Mouse (Mus musculus): Measurements from ENCODE around the gene Adck1. TPM values are rescaled to one million over a fixed set of nuclear protein-coding genes. Genes with fewer than 3 reads are reported as not detected.
"Not testable (repeated sequence)": the region's sequence is repeated elsewhere in the genome, so short reads cannot be mapped to it uniquely, and the experiment has no call there.

Gene Adck1
- polyA plus RNA-seq, 1 experiment from 2014 or later: 15.1 TPM

DNA sequence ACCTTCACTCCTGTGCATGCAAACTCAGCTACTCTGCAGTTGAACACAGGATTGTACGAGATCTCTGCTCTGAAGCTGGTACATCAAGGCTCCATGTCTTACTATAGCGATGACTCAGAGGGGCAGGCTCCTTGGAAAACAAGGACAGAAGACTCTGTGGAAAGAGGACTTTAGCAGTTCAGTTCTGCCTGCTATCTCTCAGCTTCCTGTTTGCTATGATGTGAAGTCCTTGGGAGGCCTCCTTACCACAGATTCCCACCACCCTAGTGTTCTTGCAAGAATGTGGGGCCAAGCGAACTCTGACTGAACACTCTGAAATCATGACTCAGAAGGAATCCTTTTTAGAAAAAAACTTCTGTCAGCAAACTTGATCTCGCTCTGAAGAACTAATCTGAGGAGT, 8.3 kb downstream of the Adck1 start:
- ATAC-seq (ENCODE audit: low read depth): no peak; the same call in 1 of the 2 replicates

DNA sequence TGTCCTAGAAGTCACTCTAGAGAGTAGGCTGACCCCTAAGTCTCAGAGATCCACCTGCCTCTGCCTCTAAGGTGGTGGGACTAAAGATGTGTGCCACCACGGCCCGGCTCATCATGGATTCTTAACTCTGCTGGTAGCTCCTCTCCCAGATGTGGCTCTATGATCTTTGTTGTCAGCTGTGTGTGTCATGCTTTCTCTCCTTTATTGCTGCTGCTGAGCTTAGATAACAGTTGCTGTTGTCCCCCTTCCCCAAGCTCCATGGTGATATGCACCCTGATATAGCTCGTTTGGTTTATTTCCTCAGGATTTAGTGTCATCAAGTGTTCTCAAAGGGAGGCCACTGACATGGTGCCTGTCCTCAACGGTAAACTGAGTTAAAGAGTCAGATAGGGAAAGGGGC, 9.3 kb downstream of the Adck1 start:
- H3K9me3 ChIP-seq (ENCODE audit: control insufficient read depth, low read length); H3K4me3 ChIP-seq (ENCODE audit: low read depth, low read length); H3K27ac ChIP-seq (replicated peaks; ENCODE audit: low read depth, low read length); DNase-seq (ENCODE audit: low spot score); H3K4me2 ChIP-seq (ENCODE audit: low read depth, low read length); H3K36me3 ChIP-seq (ENCODE audit: control insufficient read depth, insufficient read depth, low read length); ATAC-seq (ENCODE audit: low read depth); H3K4me1 ChIP-seq (ENCODE audit: control insufficient read depth, insufficient read depth, low read length); H3K9ac ChIP-seq (ENCODE audit: low read depth, low read length); H3K27me3 ChIP-seq (replicated peaks; ENCODE audit: control insufficient read depth, insufficient read depth, low read length): not testable (repeated sequence)
- WGBS: 85% methylated on average over 4 of the region's 4 CpGs

More for the DNA sequence above, 8.3 kb downstream of the Adck1 start:
- Histone ChIP-seq H3K4me2 (ENCODE audit: low read depth, low read length) (no peak overlapping the region), H3K9me3 (ENCODE audit: control insufficient read depth, low read length) (no peaks in the 10 kb centered on the region), H3K4me3 (ENCODE audit: low read depth, low read length) (no peak overlapping the region), H3K4me1 (ENCODE audit: control insufficient read depth, insufficient read depth, low read length) (no peaks in the 10 kb centered on the region), H3K36me3 (ENCODE audit: control insufficient read depth, insufficient read depth, low read length) (peaks cover 4% of the 10 kb centered on the region; the same call in 1 of the 2 replicates), H3K27ac (replicated peaks; ENCODE audit: low read depth, low read length) (no peak overlapping the region), H3K27me3 (replicated peaks; ENCODE audit: control insufficient read depth, insufficient read depth, low read length) (no peaks in the 10 kb centered on the region), H3K9ac (ENCODE audit: low read depth, low read length) (no peak overlapping the region)
- DNase-seq (ENCODE audit: low spot score): no peak
- 81% methylated on average over 4 of the region's 4 CpGs for whole genome bisulfite sequencing

DNA sequence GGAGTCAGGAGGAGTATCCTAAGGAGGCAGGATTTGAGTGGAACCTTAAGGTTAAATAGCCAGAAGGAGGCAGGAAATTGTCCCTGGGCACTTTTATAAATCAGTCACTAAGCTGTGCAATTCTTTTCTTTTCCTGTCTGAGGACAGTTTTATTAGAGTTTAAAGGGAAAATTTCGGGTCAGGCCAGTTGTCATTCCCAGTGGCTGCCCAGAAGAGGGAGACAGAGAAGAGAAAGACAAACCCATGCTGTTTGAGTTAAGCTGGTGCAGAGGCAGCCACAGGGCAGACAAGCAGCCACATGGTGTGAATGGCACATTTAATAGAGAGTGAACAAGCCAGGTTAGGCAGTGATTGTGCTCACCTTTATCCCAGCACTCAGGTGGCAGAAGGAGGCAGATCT, 10.0 kb downstream of the Adck1 start:
- H3K4me1 ChIP-seq (ENCODE audit: control insufficient read depth, insufficient read depth, low read length); H3K4me3 ChIP-seq (ENCODE audit: low read depth, low read length); H3K4me2 ChIP-seq (ENCODE audit: low read depth, low read length); DNase-seq (ENCODE audit: low spot score); H3K9ac ChIP-seq (ENCODE audit: low read depth, low read length); H3K36me3 ChIP-seq (ENCODE audit: control insufficient read depth, insufficient read depth, low read length); ATAC-seq (ENCODE audit: low read depth); H3K27ac ChIP-seq (replicated peaks; ENCODE audit: low read depth, low read length); H3K27me3 ChIP-seq (replicated peaks; ENCODE audit: control insufficient read depth, insufficient read depth, low read length); H3K9me3 ChIP-seq (ENCODE audit: control insufficient read depth, low read length): not testable (repeated sequence)
- WGBS: 5% methylated on average over 1 of the region's 1 CpGs

DNA sequence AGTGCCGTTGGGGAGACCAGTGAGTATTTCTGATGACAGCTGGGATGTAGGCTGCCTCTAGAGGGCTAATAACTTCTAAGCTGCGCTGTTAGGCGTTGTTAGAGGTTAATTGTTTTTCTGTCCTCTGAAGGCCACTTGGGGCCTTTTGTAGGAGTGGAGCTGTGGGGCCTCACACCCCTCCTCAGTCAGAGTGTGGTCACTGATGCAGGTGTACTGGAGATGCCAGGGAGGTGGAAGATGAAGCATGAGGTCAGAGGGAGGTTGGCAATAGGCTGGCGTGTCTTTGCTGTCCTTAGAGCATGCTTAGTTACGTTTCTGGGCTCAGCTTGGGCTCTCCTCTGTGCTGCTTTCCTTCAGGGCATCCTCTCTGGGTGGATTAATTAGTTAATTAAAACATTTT, 11.7 kb downstream of the Adck1 start:
- H3K4me3 ChIP-seq (ENCODE audit: low read depth, low read length): no peak overlapping the region
- peaks cover 9% of the 10 kb centered on the region; the same call in 1 of the 2 replicates for H3K36me3 ChIP-seq (ENCODE audit: control insufficient read depth, insufficient read depth, low read length)
- no peak overlapping the region for H3K4me2 ChIP-seq (ENCODE audit: low read depth, low read length)
- no peaks in the 10 kb centered on the region for H3K9me3 ChIP-seq (ENCODE audit: control insufficient read depth, low read length)
- ATAC-seq (ENCODE audit: low read depth): peak; percentile 32; the same call in 1 of the 2 replicates
- no peaks in the 10 kb centered on the region for H3K4me1 ChIP-seq (ENCODE audit: control insufficient read depth, insufficient read depth, low read length)
- DNase-seq (ENCODE audit: low spot score): no peak
- H3K27ac ChIP-seq (replicated peaks; ENCODE audit: low read depth, low read length): no peak overlapping the region
- WGBS: 66% methylated on average over 5 of the region's 5 CpGs
- H3K9ac ChIP-seq (ENCODE audit: low read depth, low read length): no peak overlapping the region
- H3K27me3 ChIP-seq (replicated peaks; ENCODE audit: control insufficient read depth, insufficient read depth, low read length): no peaks in the 10 kb centered on the region

DNA sequence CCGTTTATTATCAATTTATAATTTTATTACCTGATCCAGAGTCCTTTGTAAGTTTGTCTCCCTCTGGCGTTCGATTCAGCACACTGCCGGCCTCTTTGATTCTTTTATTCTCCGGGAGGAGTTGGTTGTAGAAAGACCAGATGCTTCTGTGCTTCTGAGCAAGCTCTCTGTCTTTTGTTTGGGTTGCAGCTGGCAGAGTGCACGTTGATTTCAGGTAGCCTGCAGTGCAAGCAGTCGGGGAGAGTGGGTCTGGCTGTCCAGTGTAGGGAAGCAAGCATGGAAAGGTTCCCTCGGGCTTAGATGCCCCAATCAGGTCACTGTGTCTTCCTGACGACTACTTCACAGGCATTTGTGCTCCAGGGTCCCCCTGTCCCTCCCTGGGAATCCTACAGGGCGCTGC, 16.5 kb downstream of the Adck1 start:
- no peak for DNase-seq (ENCODE audit: low spot score)
- H3K4me2 ChIP-seq (ENCODE audit: low read depth, low read length): no peak overlapping the region
- H3K9me3 ChIP-seq (ENCODE audit: control insufficient read depth, low read length): no peaks in the 10 kb centered on the region
- 33% methylated on average over 10 of the region's 10 CpGs for WGBS
- H3K4me1 ChIP-seq (ENCODE audit: control insufficient read depth, insufficient read depth, low read length): no peaks in the 10 kb centered on the region
- no peak overlapping the region for H3K9ac ChIP-seq (ENCODE audit: low read depth, low read length)
- H3K27me3 ChIP-seq (replicated peaks; ENCODE audit: control insufficient read depth, insufficient read depth, low read length): no peaks in the 10 kb centered on the region
- H3K36me3 ChIP-seq (ENCODE audit: control insufficient read depth, insufficient read depth, low read length): 0 out of 2 replicates have a peak, but pooled peaks cover 15% of the 10 kb centered on the region
- no peak for ATAC-seq (ENCODE audit: low read depth)
- H3K4me3 ChIP-seq (ENCODE audit: low read depth, low read length): no peak overlapping the region
- no peak overlapping the region for H3K27ac ChIP-seq (replicated peaks; ENCODE audit: low read depth, low read length)

DNA sequence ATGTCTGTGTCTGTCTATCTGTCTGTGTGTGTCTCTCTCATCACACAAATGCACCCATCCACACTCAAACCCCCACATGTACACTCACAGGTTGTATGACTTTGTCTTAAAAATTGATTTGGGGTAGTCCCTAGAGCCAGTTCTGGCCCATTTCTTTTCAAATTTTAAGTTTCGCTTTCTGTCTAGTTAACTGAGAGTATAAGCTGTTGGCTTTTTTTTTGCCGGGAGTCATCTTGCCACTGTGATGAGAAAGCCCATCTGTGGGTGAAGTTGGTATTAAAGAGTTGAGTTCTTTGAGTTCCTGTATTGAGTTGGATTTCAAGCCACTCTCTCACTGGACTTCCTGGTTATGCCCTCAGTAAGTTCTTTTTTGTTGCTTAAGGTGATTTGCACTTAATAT, 17.9 kb downstream of the Adck1 start:
- WGBS: 95% methylated on average over 2 of the region's 2 CpGs

DNA sequence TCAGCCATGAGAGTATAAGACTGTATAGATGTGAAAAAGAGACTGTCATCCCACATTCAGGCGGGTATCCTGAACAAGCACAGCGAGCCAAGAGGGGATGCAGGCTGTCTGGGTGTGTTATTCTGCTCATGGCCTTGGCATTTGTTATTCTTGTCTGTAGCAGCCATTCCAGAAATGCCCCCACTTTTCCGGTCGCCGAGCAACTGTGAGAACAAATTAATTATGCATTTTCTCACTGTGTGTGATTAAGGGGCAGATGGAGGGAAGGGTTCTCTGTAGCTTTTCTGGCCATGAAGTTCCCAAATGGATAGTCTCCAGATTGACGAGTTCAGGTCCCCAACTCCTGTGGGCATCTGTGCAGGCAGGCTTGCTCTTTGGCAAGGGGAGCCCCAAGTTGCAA, 28.5 kb downstream of the Adck1 start:
- 76% methylated on average over 6 of the region's 6 CpGs for WGBS
- H3K4me3 ChIP-seq (ENCODE audit: low read depth, low read length): no peak overlapping the region
- H3K9ac ChIP-seq (ENCODE audit: low read depth, low read length): no peak overlapping the region
- H3K9me3 ChIP-seq (ENCODE audit: control insufficient read depth, low read length): no peaks in the 10 kb centered on the region
- no peaks in the 10 kb centered on the region for H3K27me3 ChIP-seq (replicated peaks; ENCODE audit: control insufficient read depth, insufficient read depth, low read length)
- 0 out of 2 replicates have a peak, but pooled peaks cover 3% of the 10 kb centered on the region for H3K36me3 ChIP-seq (ENCODE audit: control insufficient read depth, insufficient read depth, low read length)
- H3K4me1 ChIP-seq (ENCODE audit: control insufficient read depth, insufficient read depth, low read length): no peaks in the 10 kb centered on the region
- H3K27ac ChIP-seq (replicated peaks; ENCODE audit: low read depth, low read length): no peak overlapping the region
- ATAC-seq (ENCODE audit: low read depth) (no peak), DNase-seq (ENCODE audit: low spot score) (no peak)
- H3K4me2 ChIP-seq (ENCODE audit: low read depth, low read length): no peak overlapping the region

More for the DNA sequence above, 17.9 kb downstream of the Adck1 start:
- no peaks in the 10 kb centered on the region for H3K4me1 ChIP-seq (ENCODE audit: control insufficient read depth, insufficient read depth, low read length)
- H3K27me3 ChIP-seq (replicated peaks; ENCODE audit: control insufficient read depth, insufficient read depth, low read length): no peaks in the 10 kb centered on the region
- H3K27ac ChIP-seq (replicated peaks; ENCODE audit: low read depth, low read length): no peak overlapping the region
- H3K4me2 ChIP-seq (ENCODE audit: low read depth, low read length): no peak overlapping the region
- ATAC-seq (ENCODE audit: low read depth) (no peak), DNase-seq (ENCODE audit: low spot score) (no peak)
- no peaks in the 10 kb centered on the region for H3K9me3 ChIP-seq (ENCODE audit: control insufficient read depth, low read length)
- no peak overlapping the region for H3K4me3 ChIP-seq (ENCODE audit: low read depth, low read length)
- no peak overlapping the region for H3K9ac ChIP-seq (ENCODE audit: low read depth, low read length)
- 0 out of 2 replicates have a peak, but pooled peaks cover 15% of the 10 kb centered on the region for H3K36me3 ChIP-seq (ENCODE audit: control insufficient read depth, insufficient read depth, low read length)

DNA sequence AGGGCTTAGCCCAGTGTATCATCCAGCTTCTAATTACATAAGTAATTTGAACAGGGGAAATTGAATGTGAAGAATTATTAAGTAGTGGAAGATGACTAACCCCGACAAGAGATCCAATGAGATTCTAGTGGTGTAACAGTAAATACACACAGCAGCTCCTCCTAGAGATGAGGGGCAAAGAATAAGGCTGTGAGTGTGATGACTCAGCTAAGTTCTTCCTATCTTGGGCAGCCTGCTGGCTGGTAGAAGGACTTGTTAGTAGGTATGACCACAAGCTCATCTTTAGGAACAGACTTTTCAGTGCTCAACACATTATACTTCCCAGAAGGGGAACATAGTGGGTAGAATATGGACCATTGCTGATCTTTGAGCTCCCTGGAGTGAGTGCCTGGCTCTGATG, 38.3 kb downstream of the Adck1 start:
- 75% methylated on average over 1 of the region's 1 CpGs for WGBS
- H3K4me2 ChIP-seq (ENCODE audit: low read depth, low read length): no peak overlapping the region
- DNase-seq (ENCODE audit: low spot score) (no peak), ATAC-seq (ENCODE audit: low read depth) (no peak)
- H3K4me1 ChIP-seq (ENCODE audit: control insufficient read depth, insufficient read depth, low read length): no peaks in the 10 kb centered on the region
- H3K27me3 ChIP-seq (replicated peaks; ENCODE audit: control insufficient read depth, insufficient read depth, low read length): no peaks in the 10 kb centered on the region
- H3K27ac ChIP-seq (replicated peaks; ENCODE audit: low read depth, low read length): no peak overlapping the region
- H3K9me3 ChIP-seq (ENCODE audit: control insufficient read depth, low read length): no peaks in the 10 kb centered on the region
- no peak overlapping the region for H3K4me3 ChIP-seq (ENCODE audit: low read depth, low read length)
- no peak overlapping the region for H3K9ac ChIP-seq (ENCODE audit: low read depth, low read length)
- 0 out of 2 replicates have a peak, but pooled peaks cover 7% of the 10 kb centered on the region for H3K36me3 ChIP-seq (ENCODE audit: control insufficient read depth, insufficient read depth, low read length)

DNA sequence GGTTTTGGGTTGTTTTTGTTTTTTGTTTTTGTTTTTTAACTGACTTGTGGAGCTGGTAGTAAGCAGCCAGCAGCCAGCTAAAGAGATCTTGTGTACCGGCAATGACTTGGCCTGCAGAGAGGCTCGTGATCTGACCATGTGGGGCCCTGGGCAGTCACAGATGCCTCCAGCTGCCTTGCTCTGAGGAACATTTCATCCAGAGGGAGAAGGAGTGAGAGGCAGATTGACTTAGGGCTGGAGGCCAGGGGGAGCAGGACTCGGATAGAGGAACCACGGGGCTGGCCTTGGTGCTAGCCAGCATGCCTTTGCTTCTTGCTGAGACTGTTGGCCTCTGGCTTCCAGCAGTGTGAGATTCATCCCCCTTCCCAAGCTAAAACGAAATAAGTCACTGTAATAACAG, 43.2 kb downstream of the Adck1 start:
- Histone ChIP-seq H3K36me3 (ENCODE audit: control insufficient read depth, insufficient read depth, low read length) (0 out of 2 replicates have a peak, but pooled peaks cover 7% of the 10 kb centered on the region), H3K9me3 (ENCODE audit: control insufficient read depth, low read length) (no peaks in the 10 kb centered on the region), H3K4me3 (ENCODE audit: low read depth, low read length) (no peak overlapping the region), H3K4me1 (ENCODE audit: control insufficient read depth, insufficient read depth, low read length) (no peaks in the 10 kb centered on the region), H3K27me3 (replicated peaks; ENCODE audit: control insufficient read depth, insufficient read depth, low read length) (no peaks in the 10 kb centered on the region), H3K9ac (ENCODE audit: low read depth, low read length) (no peak overlapping the region), H3K4me2 (ENCODE audit: low read depth, low read length) (no peak overlapping the region), H3K27ac (replicated peaks; ENCODE audit: low read depth, low read length) (no peak overlapping the region)
- DNase-seq (ENCODE audit: low spot score) (no peak), ATAC-seq (ENCODE audit: low read depth) (no peak)
- WGBS: 50% methylated on average over 5 of the region's 5 CpGs

Measured in embryonic facial prominence, embryonic 14.5 days (tissue).